Mouse (Mus musculus) retina, embryonic 14.5 days (tissue): ENCODE measurements around the gene Eaf2.

Experiments used
- DNase-seq: peaks from one replicate; pipeline ENCODE4 v3.0.0-alpha.2; 2015; ENCODE audit warnings: low spot score

The Eaf2 gene

GRCm38 (mm10) chr16:36770191-36770771 lies 104.5 kb downstream of the Eaf2 start:
- peak; percentile 20 for DNase-seq

- no peak for DNase-seq
These were observed 122.8 kb downstream of the Eaf2 start for GRCm38 (mm10) chr16:36751979-36752378.

- DNase-seq: no peak
These were observed 127.0 kb downstream of the Eaf2 start for GRCm38 (mm10) chr16:36747767-36748166.

GRCm38 (mm10) chr16:36747068-36747467 lies 127.7 kb downstream of the Eaf2 start:
- DNase-seq: no peak

- DNase-seq: no peak
These were observed 131.2 kb downstream of the Eaf2 start for GRCm38 (mm10) chr16:36743580-36743979.
